Mouse (Mus musculus) adrenal gland, adult (tissue): ENCODE measurements around the gene Trim2.

Source experiments
- DNase-seq, 2 experiments: peaks; one replicate each; pipeline ENCODE4 v3.0.0; 2022 to 2023; ENCODE audit warnings: low spot score in 1 of 2; ENCODE audit not compliant: inconsistent age in 2 of 2

Gene Trim2

DNA sequence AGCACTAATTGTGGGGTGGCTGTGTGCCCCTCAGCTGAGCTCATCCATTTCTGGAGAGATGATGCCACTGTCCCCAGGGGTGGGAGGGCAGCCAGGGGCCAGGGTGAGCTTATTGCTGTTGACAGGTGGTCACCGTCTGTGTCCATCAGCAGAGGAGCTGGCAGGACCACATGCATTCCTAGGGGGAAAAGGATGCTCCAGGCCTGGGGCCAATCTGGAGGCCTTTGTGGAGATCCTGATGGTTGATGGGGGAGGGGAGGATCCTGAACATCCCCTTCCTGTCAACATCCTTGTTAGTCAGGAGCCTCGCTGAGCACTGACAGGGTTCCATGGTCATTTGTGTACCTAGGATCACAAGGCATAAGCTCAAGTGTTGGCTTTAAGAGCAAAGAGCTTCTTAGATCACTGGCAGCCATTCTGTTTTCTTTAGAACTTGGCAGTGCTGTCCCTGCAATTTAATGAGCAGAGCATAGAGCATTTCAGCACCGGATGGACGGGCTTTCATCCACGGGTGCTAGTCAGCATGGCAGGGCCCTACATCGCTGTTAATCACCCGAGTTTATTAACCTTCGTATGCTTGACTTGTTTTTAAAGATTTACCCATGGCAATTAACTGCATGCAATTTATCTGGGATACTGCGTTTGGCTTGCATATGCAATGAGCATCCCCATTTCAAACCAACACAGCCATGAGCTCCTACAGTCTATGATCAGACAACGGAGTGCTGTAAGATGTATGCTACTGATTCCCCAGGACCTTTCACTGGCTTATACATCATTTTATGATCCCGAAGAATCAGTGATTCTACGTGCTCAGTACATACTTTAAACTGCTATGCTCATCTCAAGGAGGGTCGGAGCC is 105.9 kb downstream of the Trim2 start:
- no peak for DNase-seq

DNA sequence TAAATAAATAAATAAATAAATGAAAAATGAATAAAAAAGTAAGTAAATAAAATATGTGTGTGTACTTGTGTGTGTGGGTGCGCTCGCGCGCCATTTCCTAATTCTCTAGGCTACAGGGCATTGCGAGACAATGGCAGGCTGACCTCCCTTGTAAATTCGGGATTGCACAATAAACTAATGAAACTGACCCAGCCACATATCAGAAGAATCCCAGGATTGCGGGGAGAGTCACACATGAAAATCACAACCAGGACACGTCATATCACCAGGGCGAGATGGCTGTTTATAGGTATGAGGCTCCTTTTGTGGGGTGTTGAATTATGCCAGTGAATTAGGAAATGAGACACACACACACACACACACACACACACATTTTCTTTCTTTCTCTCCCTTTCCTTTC is 107.2 kb downstream of the Trim2 start:
- DNase-seq: peak in 1 of 2 experiments; percentile 49

DNA sequence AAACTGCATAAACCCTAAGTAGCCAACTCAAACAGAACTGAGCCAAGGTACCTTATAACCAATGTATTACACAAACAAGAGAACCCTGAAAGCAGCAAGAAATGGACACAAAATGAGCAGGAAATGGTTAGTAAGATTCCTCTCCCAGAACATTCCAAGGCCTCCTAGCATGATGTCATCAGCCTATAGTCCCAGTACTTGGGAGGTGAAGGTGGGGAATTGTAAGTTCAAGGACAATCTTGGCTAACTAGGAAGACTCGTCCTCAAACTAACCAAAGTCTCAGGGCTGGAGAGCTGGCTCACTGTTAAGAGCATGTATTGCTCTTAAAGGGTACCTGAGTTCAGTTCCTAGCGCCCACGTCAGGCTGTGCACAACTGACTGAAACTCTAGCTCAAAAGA is 108.4 kb downstream of the Trim2 start:
- peak in 1 of 2 experiments; percentile 60 for DNase-seq

DNA sequence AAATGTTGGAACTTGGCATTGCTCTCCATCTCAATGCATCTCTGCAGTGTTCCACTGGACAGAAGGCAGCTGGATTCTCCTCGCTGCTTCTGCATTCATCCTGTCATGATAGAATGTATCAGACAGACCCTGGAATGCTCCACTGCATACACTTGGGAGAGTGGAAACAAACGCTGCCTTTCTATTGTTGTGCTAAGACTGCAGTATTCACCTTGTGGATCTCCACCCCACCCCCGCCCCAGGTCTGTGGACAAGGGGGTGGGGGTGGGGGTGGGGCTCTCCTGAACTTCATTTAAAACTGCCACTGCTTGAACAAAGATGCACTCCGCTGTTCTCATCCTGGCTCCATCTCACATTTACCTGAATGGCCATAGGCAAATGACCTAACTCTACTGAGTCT is 112.8 kb downstream of the Trim2 start:
- DNase-seq: no peak

DNA sequence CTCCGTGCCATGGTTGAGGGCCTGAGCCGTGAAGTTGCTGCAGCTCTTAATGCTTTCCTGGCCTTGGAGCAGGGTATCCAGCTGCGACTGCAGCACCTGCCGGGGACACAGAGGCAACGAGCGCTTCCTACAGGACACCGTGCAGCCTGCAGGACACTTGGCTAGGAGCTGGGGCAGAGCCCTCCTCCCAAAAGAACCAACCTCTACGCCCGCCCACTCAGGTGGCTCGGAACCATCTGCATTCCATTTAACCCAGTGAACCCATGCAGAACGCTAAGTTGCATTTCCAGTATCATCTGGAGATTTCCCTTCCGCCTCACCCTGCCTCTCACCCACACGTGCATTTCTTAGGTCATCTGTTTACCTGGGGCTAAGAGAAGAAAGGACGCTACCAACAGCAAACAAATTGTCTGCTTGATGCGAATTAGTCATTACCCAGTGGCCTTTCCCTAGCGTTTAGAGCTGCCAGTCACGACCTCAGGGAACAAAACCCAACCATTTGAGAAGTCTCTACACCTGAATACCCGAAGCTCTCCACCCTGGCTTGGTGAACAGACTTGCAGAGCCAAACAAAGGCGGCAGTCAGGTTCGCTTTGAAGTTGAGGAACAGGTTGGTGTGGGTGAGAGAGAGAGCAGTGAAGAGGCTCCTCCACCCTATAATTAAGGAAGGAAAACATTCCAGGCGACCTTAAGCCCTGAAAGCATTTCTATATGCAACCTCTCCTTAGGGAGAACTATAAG is 115.4 kb downstream of the Trim2 start:
- DNase-seq: peak in 1 of 2 experiments; percentile 37

DNA sequence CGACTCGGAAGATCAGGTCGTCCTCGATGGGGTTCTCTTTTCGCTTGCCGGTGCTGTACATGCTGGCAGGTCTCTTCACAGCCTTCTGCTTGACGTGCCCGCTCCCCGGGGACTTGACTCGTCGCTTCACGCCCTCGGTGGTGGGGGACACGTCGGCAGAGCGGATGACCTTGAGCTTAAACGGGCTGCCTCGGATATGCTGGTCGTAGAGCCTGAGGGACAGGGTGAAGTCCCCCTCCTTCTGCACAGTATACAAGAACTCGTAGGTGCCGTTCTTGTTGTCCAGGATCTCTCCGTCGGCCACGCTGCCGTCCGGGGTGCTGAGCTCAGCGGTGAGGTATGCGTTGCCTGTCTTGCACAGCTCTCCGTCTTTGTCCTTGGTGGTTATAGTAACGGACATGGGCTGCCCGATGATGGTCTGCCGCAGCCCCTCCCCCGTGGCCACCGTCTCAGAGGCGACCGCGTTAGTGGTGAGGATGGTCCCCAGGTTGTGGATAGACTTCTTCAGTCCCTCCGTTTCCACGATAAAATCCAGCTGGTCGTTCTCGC is 116.1 kb downstream of the Trim2 start:
- DNase-seq: peak; percentile 72 to 85

DNA sequence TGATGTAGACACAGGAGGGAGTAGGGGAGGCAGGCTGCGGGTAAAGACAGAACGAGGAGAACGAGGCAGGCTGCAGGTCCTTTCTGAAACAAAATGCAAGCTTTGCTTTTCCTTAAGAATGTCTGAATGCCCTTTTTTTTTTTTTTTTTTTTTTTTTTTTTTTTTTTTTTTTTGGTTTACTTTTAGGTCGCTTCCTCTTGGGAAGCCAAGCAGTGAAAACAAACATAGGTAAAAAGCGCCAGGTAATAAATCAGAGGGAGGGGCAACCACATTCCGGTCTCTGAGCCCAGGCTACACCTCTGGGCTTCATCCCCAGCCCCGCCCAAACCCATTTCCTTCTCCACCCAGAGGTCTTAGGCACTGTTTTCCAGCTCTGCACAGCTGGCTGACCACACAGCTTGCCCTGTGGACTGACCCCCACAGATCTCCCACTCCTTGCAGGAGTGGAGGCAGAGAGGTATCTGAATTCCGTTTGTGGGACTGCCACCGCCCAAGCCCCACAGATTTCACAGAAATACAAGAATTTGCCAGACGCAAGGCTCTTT is 117.0 kb downstream of the Trim2 start:
- no peak for DNase-seq

DNA sequence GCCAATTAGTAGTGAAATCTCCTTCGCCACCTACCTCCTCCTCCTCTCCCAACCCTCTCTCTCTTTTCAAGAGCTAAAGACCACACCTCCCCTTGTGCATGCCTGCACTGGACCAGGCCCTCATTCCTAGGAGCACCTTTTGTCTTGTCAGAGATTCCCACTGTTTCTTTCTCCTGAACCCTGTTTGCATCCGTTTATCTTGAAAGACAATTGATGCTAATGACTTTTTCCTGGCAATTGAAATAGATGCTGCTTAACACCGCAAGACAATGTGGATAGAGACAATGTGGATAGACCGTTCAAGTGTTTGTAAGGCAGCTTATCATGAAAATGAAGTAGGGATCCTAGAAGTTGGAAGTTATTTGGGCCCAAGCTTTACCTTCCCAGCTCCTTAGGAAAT is 125.0 kb downstream of the Trim2 start:
- no peak for DNase-seq

DNA sequence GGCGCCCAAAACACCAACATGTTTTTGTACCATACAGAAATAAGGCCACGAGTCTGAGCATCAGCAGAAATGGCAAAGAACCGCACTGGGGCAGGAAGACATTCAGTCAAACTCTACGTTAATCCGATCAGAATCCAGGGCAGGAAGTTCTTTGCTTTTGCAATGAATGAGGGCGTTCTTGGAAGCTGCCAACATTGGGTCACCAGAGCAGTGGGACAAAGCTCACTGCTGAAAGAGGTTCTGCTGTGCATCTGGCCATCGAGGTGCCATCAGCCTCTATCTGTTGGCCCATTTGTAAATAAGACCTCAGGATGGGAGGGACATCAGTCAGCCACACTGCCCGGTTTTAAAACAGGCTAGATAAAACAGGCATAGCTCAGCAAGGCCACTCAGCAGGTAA is 125.6 kb downstream of the Trim2 start:
- no peak for DNase-seq

DNA sequence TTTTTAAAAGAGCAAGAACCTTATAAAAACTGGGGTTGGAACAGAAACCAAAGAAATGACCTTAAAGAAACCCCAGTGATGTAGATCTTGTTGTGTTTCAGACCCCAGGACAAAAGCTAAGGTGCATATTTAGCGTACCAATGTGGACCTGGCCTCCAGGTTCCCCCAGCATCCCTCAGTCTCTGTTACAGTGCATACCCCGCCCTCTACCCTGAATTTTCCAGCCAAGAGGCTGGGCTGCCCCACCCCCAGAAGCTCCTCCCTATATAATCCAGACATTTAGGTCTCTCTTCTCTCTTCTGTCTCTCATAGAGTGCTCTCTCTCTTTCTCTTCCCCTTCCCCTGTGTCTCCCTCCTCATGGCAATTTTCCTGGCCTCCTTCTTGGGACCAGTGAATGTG is 126.4 kb downstream of the Trim2 start:
- no peak for DNase-seq

DNA sequence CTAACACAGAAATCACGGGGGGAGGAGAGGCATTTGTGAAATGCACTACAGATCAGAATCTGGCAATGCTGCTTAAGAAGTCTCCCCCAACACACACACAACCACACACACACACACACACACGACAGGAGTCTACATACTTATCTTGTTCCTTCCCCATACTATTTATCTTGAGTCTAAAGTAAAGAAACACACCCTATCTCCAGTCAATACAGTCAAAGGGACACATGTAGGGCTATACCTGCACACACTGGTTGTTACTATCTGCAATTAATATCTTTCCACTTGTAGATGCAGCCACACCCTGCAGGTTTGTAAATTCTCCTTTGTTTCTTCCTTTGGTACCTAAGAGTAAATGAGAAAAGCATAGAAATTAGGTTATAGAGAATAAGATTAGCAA is 128.8 kb downstream of the Trim2 start:
- DNase-seq: no peak

DNA sequence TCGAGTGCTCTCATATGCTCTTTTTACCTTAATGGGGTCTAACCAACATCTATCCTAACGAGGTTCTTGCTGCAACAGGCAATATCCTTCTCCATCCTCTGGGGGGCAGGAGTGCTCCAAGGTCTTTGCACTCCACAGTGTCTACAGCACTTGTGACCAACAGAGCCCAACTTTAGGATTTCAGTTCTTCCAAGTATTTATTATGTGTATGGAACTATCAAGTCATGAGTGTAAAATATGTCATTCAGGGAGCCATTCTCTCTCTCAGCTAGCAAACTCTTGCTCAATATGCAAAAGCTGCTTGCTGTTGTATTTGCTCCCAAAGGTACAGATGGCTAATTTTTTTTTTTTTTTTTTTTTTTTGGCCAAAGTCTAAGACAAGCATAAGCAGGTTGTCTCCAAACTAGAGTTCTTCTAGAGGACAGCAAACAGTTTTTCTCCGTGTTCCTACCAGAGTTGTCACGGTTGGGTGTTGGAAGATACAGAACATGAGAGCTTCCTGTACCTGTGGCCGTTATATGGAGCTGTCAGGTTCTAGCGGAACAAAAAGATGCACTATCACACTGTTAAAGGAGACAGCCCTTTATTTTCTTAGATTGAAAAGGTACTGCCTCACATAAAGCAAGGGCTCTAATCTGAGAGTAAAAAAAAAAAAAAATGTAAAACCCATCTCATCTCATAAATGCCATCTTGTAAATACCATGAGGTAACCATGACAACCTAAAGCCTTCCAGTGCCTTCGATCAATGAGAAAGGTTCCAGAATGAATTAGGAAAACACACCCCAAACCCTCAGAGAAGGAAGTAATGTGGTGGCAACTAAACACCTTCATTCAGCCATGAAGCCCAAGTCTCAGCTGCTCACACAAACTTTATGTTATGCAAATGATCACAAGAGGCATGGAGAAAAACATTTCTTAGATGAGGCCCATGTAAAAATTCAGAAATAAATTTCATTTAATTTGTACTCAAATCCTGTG is 131.1 kb downstream of the Trim2 start:
- DNase-seq: peak; percentile 74 to 90

DNA sequence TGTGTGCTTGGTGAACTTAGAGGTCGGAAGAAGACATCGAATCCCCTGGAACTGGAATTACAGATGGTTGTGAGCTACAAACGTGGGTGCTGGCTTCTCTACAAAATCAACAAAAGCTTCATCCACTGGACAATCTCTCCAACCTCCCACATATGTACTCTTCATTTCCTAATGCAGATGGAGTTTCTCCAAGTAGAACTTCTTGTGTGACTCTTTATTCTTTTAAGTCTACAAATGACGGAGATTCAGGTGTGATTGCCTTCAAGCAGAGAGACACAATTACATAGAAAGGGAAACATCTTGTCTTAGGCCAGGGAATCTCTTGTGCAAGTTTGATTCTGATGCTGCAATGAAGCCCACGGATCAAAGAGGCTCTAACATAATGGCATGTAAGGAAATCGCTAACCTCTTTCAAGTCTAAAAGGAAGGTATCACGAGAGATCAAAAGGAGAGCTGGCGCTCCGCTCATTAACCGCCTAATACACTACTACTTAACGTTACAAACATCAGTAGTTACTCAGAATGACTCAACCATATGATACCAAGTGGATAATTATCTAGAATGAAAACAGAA is 133.0 kb downstream of the Trim2 start, which contains the start of gene Gm6525:
Gene Gm6525 (plus strand): TSS at position 524 of the 574 bp plus-strand sequence.
- DNase-seq: no peak

DNA sequence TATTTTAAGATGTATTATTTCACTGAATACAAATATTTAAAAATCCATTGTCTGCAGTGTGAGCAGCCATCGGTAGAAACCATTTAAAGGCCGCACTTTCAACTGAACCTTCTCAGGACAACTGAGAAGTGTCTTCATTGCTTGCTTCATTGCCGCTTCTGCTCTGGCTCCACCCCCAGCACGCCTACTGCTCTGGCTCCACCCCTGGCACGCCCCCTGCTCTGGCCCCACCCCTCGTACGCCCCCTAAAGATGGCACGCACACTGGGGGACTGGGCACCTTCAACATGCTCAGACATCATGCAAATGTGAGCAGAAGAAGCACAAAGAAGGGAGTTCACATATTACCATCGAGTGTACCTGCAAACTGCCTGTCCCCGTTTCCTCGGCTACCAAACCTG is 134.3 kb downstream of the Trim2 start:
- no peak for DNase-seq

DNA sequence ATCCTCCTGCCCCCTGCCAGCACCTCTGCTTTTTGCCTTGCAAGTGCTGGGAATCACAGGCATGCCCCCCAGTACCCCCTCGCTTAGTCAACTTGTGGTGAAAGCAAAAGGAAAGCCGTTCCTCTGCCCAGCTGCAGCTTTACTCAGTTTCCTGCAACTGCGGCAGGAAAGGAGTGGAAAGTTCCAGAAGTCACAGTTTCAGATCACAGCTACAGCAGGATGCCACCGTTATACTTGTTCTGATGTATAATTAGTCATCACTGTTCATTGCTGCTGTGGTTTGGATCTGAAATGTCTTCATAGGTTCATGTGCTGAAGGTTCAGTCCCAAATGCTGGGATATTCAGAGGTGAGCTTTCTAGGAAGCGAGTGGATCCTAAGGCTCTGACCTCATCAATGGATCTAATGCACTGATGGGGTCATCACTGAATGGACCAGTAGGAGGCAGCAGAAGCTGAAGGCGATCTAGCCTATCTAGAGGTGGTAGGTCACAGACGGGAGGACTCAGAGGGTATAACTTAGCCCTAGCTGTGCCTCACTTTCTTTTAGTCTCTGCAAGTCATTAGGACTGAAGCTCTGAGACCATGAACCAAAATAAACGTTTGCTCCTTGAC is 137.2 kb downstream of the Trim2 start:
- no peak for DNase-seq

DNA sequence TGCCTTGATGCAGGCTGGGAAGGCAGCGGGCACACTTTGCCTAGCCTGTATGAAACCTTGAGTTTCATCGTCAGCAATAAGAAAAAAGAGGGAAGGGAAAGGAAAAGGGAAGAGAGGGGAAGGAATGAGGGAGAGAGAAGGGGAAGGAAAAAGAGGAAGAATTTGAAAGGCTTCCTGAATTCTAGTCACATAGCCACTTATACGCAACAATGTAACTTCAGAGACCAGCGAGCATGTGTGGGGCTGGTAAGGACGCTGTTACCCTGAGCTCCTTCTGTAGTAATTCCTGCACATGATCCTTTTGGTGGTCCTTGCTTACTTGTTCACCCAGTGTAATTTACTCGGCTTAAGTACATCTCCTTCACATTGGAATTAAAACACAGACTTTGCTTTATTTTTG is 137.7 kb downstream of the Trim2 start:
- DNase-seq: no peak

DNA sequence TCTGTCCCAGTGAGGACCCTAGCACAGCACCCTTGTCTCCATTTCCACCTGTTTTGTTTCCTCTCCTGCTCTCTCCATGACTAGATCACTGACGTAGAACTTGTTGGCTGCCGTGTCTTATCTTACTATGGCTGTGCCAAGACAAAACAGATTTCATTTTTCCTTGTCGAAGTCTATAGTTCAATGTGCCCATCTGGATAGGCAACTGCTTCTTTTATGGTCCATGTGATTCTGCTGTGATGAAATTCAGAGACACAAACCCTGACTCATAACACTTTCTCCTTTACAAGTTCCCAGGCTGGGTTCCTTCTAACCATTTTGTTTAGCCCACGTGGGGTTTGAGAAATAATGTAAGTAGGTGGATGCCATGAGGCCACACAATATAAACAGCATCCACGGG is 140.6 kb downstream of the Trim2 start:
- no peak for DNase-seq

DNA sequence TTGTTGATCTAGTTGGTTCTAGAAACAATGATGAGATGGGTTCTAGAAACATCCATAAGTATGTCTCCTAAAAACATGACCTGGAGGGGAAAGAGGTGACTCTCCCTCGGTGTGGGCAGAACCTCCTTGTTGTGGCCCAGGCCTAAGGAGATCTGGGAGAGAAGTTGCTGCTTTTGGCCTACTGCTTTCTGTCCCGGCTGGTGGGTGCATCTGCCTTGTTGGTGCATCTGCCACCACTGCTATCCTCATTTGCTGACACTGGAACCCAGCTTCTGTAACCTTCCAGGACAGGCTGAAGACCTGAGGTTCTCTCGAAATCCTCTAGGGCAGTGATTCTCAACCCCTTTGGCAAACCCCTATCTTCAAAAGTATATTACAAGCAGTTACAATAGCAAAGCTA is 141.3 kb downstream of the Trim2 start:
- no peak for DNase-seq

DNA sequence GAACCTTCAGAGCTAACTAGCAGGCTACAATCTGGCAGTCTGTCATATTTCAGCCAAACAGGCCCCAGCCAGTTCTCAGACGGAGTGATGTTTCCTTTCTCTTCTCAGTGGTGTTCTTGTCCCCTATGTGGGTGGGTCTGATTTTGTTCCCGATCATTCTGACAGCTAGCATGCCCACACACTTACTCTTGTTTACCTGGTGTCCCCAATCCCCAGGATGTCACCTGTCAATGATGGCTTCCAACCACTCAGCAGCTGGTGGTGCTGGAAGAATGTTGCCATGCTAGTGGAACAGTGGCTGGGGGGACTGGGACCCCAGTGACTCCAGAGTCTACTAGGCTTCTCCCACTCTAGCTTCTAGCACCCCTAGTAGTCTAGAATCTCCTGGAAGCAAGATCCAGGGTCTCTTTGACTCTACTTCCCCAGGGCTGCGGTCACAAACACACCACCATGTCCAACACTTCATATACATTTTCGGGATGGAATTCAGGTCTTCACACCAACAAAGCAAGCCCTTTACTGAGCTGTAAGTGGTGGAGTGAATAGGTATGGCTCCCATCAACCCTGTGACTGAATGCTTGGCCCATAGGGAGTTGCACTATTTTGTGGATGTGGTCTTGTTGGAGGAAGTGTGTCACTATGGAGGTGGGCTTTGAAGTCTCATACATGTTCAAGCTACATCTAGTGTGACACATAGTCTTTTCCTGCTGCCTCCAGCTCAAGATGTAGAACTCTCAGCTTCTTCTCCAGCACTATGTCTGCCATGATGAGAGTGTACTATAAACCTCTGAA is 148.9 kb downstream of the Trim2 start:
- no peak for DNase-seq
